In genomic region chr7:98308607-98309218, GRCm38 (mm10) we compare ENCODE assay signal across 8 mouse cellular contexts. TPM values are rescaled to one million over a fixed set of nuclear protein-coding genes. Genes with fewer than 3 reads are reported as not detected.
DNase-seq lines count a peak whose midpoint lies in the region; ATAC-seq and TF ChIP-seq lines count a peak whose summit lies in the region.

No protein-coding gene starts in this region.

- peak overlapping the region; percentile 88 for H3K9ac ChIP-seq in hindbrain, embryonic 13.5 days

- peak overlapping the region; percentile 54 for H3K27ac ChIP-seq in spleen, adult 2 months (ENCODE audit: insufficient read depth, low read length)
- H3K27ac ChIP-seq in hindbrain, embryonic 13.5 days = peak overlapping the region; percentile 72
- H3K27ac ChIP-seq in midbrain, embryonic 10.5 days (replicated peaks) = peak overlapping the region; percentile 83

- TF ChIP-seq CTCF in spleen, adult 2 months (IDR thresholded peaks at IDR 0.05; ENCODE audit: extremely low read depth, insufficient read depth, insufficient read length, insufficient replicate concordance) = no peak

- ATAC-seq in cerebellum, adult (ENCODE audit: insufficient number of reproducible peaks, low FRiP score, low TSS enrichment) = peak; percentile 72
- ATAC-seq in hindbrain, embryonic 13.5 days (ENCODE audit: low FRiP score) = peak; percentile 81; the same call in 1 of the 2 replicates

- under 1% methylated on average over 32 of the region's 33 CpGs for WGBS in spleen, adult 2 months
- under 1% methylated on average over 31 of the region's 33 CpGs for WGBS in hindbrain, embryonic 13.5 days
- WGBS in midbrain, embryonic 10.5 days = under 1% methylated on average over 33 of the region's 33 CpGs

- H3K27me3 ChIP-seq in spleen, adult 2 months (ENCODE audit: control insufficient read depth, insufficient read depth, low read length) = no peaks in the 10 kb centered on the region; the same call in 1 of the 2 replicates
- peaks cover 3% of the 10 kb centered on the region; the same call in 1 of the 2 replicates for H3K27me3 ChIP-seq in hindbrain, embryonic 13.5 days
- H3K27me3 ChIP-seq in midbrain, embryonic 10.5 days (ENCODE audit: low read depth, poor library complexity, severe bottlenecking) = peaks cover 11% of the 10 kb centered on the region

- no peak for TF ChIP-seq POLR2A in spleen, adult 2 months (IDR thresholded peaks at IDR 0.05; ENCODE audit: low read depth, low read length)

- peaks cover 5% of the 10 kb centered on the region for H3K4me1 ChIP-seq in spleen, adult 2 months (ENCODE audit: control insufficient read depth, insufficient read depth, insufficient read length)
- peaks cover 14% of the 10 kb centered on the region for H3K4me1 ChIP-seq in hindbrain, embryonic 13.5 days (replicated peaks)
- peaks cover 19% of the 10 kb centered on the region for H3K4me1 ChIP-seq in midbrain, embryonic 10.5 days

- peak overlapping the region; percentile 85 for H3K4me2 ChIP-seq in hindbrain, embryonic 13.5 days

- peak overlapping the region; percentile 82 for H3K4me3 ChIP-seq in spleen, adult 2 months (ENCODE audit: extremely low read depth, insufficient read depth, insufficient read length)
- H3K4me3 ChIP-seq in hindbrain, embryonic 13.5 days = peak overlapping the region; percentile 88
- H3K4me3 ChIP-seq in midbrain, embryonic 10.5 days = peak overlapping the region; percentile 89

- H3K36me3 ChIP-seq in spleen, adult 2 months (ENCODE audit: control insufficient read depth, insufficient read depth, low read length) = no peaks in the 10 kb centered on the region
- no peaks in the 10 kb centered on the region for H3K36me3 ChIP-seq in hindbrain, embryonic 13.5 days
- H3K36me3 ChIP-seq in midbrain, embryonic 10.5 days = no peaks in the 10 kb centered on the region

- no peaks in the 10 kb centered on the region for H3K9me3 ChIP-seq in hindbrain, embryonic 13.5 days
- H3K9me3 ChIP-seq in midbrain, embryonic 10.5 days (replicated peaks) = no peaks in the 10 kb centered on the region

- DNase-seq in cerebellum, adult 8-10 months = no peak
- DNase-seq in spleen, adult 2 months (ENCODE audit: low read depth in 1 of 2, low spot score in 2 of 2) = no peak
- no peak for DNase-seq in spleen, adult 18-20 months
- DNase-seq in midbrain, embryonic 10.5 days (ENCODE audit: low spot score) = no peak
- no peak for DNase-seq in thymus, postnatal 36 days
- no peak for DNase-seq in urinary bladder, postnatal 25 days (ENCODE audit: low spot score)

RNA-seq across cellular contexts. Expression of gene Acer3, which starts 12.3 kb away (rescaled TPM):
- polyA plus RNA-seq in spleen, adult 2 months (2012; rRNA removed) = 6.2 and 8.6 TPM in 2 replicates
- polyA plus RNA-seq in hindbrain, embryonic 13.5 days (2015; fragmentation: Nextera tagmentation; extraction: Ambion mirVana) = 16.6 and 18.3 TPM in 2 replicates
- polyA plus RNA-seq in midbrain, embryonic 10.5 days (2016; fragmentation: Nextera tagmentation; extraction: Ambion mirVana) = 19.4 and 19.5 TPM in 2 replicates

RNA-seq across cellular contexts. Expression of gene Tsku, which starts 52.4 kb away (rescaled TPM):
- polyA plus RNA-seq in spleen, adult 2 months (2012; rRNA removed) = 9.4 and 12.0 TPM in 2 replicates
- 9.1 and 10.3 TPM in 2 replicates for polyA plus RNA-seq in hindbrain, embryonic 13.5 days (2015; fragmentation: Nextera tagmentation; extraction: Ambion mirVana)
- polyA plus RNA-seq in midbrain, embryonic 10.5 days (2016; fragmentation: Nextera tagmentation; extraction: Ambion mirVana) = 7.7 and 10.0 TPM in 2 replicates
